Mouse (Mus musculus) thymus, postnatal 36 days (tissue): ENCODE measurements around the gene Snx1.

Experiments used
- DNase-seq, 2 experiments: peaks; one replicate each; pipeline ENCODE4 v3.0.0; 2022; ENCODE audit warnings: mixed read lengths in 2 of 2

Gene Snx1

GRCm38 (mm10) chr9:66042331-66042730, 84.1 kb downstream of the Snx1 start:
- no peak for DNase-seq

GRCm38 (mm10) chr9:66040801-66041200, 85.6 kb downstream of the Snx1 start:
- DNase-seq, result no peak

GRCm38 (mm10) chr9:66039290-66039689, 87.1 kb downstream of the Snx1 start:
- no peak for DNase-seq

- no peak for DNase-seq
Observed at GRCm38 (mm10) chr9:66038581-66038980, 87.8 kb downstream of the Snx1 start.
